Mouse (Mus musculus) kidney, embryonic 16.5 days (tissue): ENCODE data around the gene Gpr84. TPM values are rescaled to one million over a fixed set of nuclear protein-coding genes. Genes with fewer than 3 reads are reported as not detected.

Source experiments
- ATAC-seq: fragments of 200-750 bp; cut with Nextera tagmentation; 2 replicates; pipeline ENCODE4 v1.8.0; 2017; ENCODE audit warnings: moderate TSS enrichment; ENCODE audit not compliant: low FRiP score, low TSS enrichment
- H3K27ac ChIP-seq: fragments of 300-500 bp; sonication (generic); 2 replicates; pipeline ENCODE4 v1.5.1; 2014; ENCODE audit warnings: low read length
- H3K27me3 ChIP-seq: fragments of 300-500 bp; sonication (generic); 2 replicates; pipeline ENCODE4 v1.6.1; 2014; ENCODE audit warnings: low read length, control low read depth, mixed read lengths; ENCODE audit not compliant: insufficient read depth
- H3K36me3 ChIP-seq: fragments of 300-500 bp; sonication (generic); 2 replicates; pipeline ENCODE4 v1.6.1; 2014; ENCODE audit warnings: low read length, control low read depth, mixed read lengths; ENCODE audit not compliant: insufficient read depth
- H3K4me1 ChIP-seq: fragments of 300-500 bp; sonication (generic); 2 replicates; pipeline ENCODE4 v1.6.1; 2014; ENCODE audit warnings: low read length, control low read depth, mixed read lengths; ENCODE audit not compliant: insufficient read depth
- H3K4me2 ChIP-seq: fragments of 300-500 bp; sonication (generic); replicated peaks from 2 replicates; pipeline ENCODE4 v1.6.1; 2014; ENCODE audit warnings: low read depth, low read length
- H3K4me3 ChIP-seq: fragments of 300-500 bp; sonication (generic); 2 replicates; pipeline ENCODE4 v1.5.1; 2014; ENCODE audit warnings: mild to moderate bottlenecking, low read length
- H3K9ac ChIP-seq: fragments of 300-500 bp; sonication (generic); replicated peaks from 2 replicates; pipeline ENCODE4 v1.6.1; 2014; ENCODE audit warnings: low read length
- H3K9me3 ChIP-seq: fragments of 300-500 bp; sonication (generic); 2 replicates; pipeline ENCODE4 v1.6.1; 2016; ENCODE audit warnings: low read length, control low read depth
- WGBS: fragments of 180-500 bp; shearing (Covaris S2); extraction: QIAGEN DNeasy Blood & Tissue Kit; methylation state at CpG from one replicate; pipeline ENCODE4 v1.1.7; 2014; 5-methylcytosine and 5-hydroxymethylcytosine counted together
- polyA plus RNA-seq: library from polyadenylated mRNA; unstranded; fragments of >200 nt; fragmentation: Nextera tagmentation; extraction: Ambion mirVana; gene quantifications from 2 replicates; pipeline ENCODE4 v1.2.1, GENCODE M21; 2015

Gpr84 gene
- polyA plus RNA-seq, 1 experiment from 2014 or later = 0.30 TPM

GRCm38 (mm10) chr15:103301547-103302340 lies 8.7 kb downstream of the Gpr84 start:
- ATAC-seq = no peak
- Histone ChIP-seq H3K4me3 (no peak overlapping the region), H3K27me3 (no peaks in the 10 kb centered on the region), H3K9me3 (no peaks in the 10 kb centered on the region), H3K27ac (peak overlapping the region; percentile 99), H3K4me1 (peaks cover 90% of the 10 kb centered on the region), H3K9ac (peak overlapping the region; percentile 39), H3K36me3 (peaks cover 5% of the 10 kb centered on the region; the same call in 1 of the 2 replicates), H3K4me2 (no peak overlapping the region; the same call in 1 of the 2 replicates)
- 23% methylated on average over 5 of the region's 5 CpGs for WGBS

- Histone ChIP-seq H3K4me1 (peaks cover 90% of the 10 kb centered on the region), H3K9me3 (no peaks in the 10 kb centered on the region), H3K4me3 (no peak overlapping the region), H3K27me3 (no peaks in the 10 kb centered on the region), H3K9ac (peak overlapping the region; percentile 33; the same call in 1 of the 2 replicates), H3K27ac (peak overlapping the region; percentile 89), H3K36me3 (peaks cover 6% of the 10 kb centered on the region; the same call in 1 of the 2 replicates), H3K4me2 (peak overlapping the region; percentile 42; the same call in 1 of the 2 replicates)
- no peak for ATAC-seq
- 21% methylated on average over 2 of the region's 2 CpGs for WGBS
Observed at GRCm38 (mm10) chr15:103301046-103301445, 9.4 kb downstream of the Gpr84 start.

GRCm38 (mm10) chr15:103300560-103300959 lies 9.9 kb downstream of the Gpr84 start:
- H3K27ac ChIP-seq = peak overlapping the region; percentile 89
- no peaks in the 10 kb centered on the region for H3K27me3 ChIP-seq
- H3K4me2 ChIP-seq = peak overlapping the region; percentile 42
- H3K9ac ChIP-seq = peak overlapping the region; percentile 33
- H3K4me3 ChIP-seq = peak overlapping the region; percentile 3; the same call in 1 of the 2 replicates
- H3K9me3 ChIP-seq = no peaks in the 10 kb centered on the region
- 13% methylated on average over 2 of the region's 2 CpGs for WGBS
- ATAC-seq = no peak
- peaks cover 90% of the 10 kb centered on the region for H3K4me1 ChIP-seq
- peaks cover 6% of the 10 kb centered on the region; the same call in 1 of the 2 replicates for H3K36me3 ChIP-seq

GRCm38 (mm10) chr15:103300067-103300471 lies 10.3 kb downstream of the Gpr84 start:
- peak overlapping the region; percentile 3 for H3K4me3 ChIP-seq
- WGBS = 8% methylated on average over 18 of the region's 18 CpGs
- peaks cover 6% of the 10 kb centered on the region; the same call in 1 of the 2 replicates for H3K36me3 ChIP-seq
- H3K9me3 ChIP-seq = no peaks in the 10 kb centered on the region
- H3K27ac ChIP-seq = peak overlapping the region; percentile 89
- H3K4me2 ChIP-seq = peak overlapping the region; percentile 42
- H3K9ac ChIP-seq = peak overlapping the region; percentile 33; the same call in 1 of the 2 replicates
- peaks cover 93% of the 10 kb centered on the region for H3K4me1 ChIP-seq
- peak; percentile 28 for ATAC-seq
- H3K27me3 ChIP-seq = no peaks in the 10 kb centered on the region

GRCm38 (mm10) chr15:103299644-103300043 lies 10.8 kb downstream of the Gpr84 start:
- Histone ChIP-seq H3K36me3 (peaks cover 6% of the 10 kb centered on the region; the same call in 1 of the 2 replicates), H3K27ac (peak overlapping the region; percentile 89), H3K4me1 (peaks cover 93% of the 10 kb centered on the region), H3K9me3 (no peaks in the 10 kb centered on the region), H3K4me3 (peak overlapping the region; percentile 3; the same call in 1 of the 2 replicates), H3K4me2 (peak overlapping the region; percentile 42), H3K27me3 (no peaks in the 10 kb centered on the region), H3K9ac (peak overlapping the region; percentile 33; the same call in 1 of the 2 replicates)
- no peak for ATAC-seq
- 20% methylated on average over 8 of the region's 8 CpGs for WGBS

- peaks cover 89% of the 10 kb centered on the region for H3K4me1 ChIP-seq
- no peaks in the 10 kb centered on the region for H3K27me3 ChIP-seq
- H3K27ac ChIP-seq = peak overlapping the region; percentile 89
- H3K4me3 ChIP-seq = no peak overlapping the region
- ATAC-seq = no peak
- H3K9ac ChIP-seq = peak overlapping the region; percentile 25
- no peaks in the 10 kb centered on the region for H3K9me3 ChIP-seq
- peaks cover 6% of the 10 kb centered on the region; the same call in 1 of the 2 replicates for H3K36me3 ChIP-seq
- no peak overlapping the region; the same call in 1 of the 2 replicates for H3K4me2 ChIP-seq
- 54% methylated on average over 5 of the region's 5 CpGs for WGBS
Observed at GRCm38 (mm10) chr15:103298861-103299616, 11.4 kb downstream of the Gpr84 start.

- H3K9ac ChIP-seq = peak overlapping the region; percentile 33; the same call in 1 of the 2 replicates
- no peaks in the 10 kb centered on the region for H3K27me3 ChIP-seq
- H3K4me3 ChIP-seq = no peak overlapping the region
- H3K4me2 ChIP-seq = peak overlapping the region; percentile 16; the same call in 1 of the 2 replicates
- peaks cover 79% of the 10 kb centered on the region for H3K4me1 ChIP-seq
- H3K36me3 ChIP-seq = peaks cover 16% of the 10 kb centered on the region; the same call in 1 of the 2 replicates
- WGBS = 55% methylated on average over 3 of the region's 3 CpGs
- no peak for ATAC-seq
- H3K27ac ChIP-seq = peak overlapping the region; percentile 89
- H3K9me3 ChIP-seq = no peaks in the 10 kb centered on the region
Observed at GRCm38 (mm10) chr15:103298026-103298425, 12.4 kb downstream of the Gpr84 start.

- peaks cover 23% of the 10 kb centered on the region for H3K36me3 ChIP-seq
- H3K4me2 ChIP-seq = no peak overlapping the region
- no peak overlapping the region for H3K4me3 ChIP-seq
- ATAC-seq = no peak
- peaks cover 72% of the 10 kb centered on the region for H3K4me1 ChIP-seq
- H3K27ac ChIP-seq = peak overlapping the region; percentile 89
- 34% methylated on average over 6 of the region's 6 CpGs for WGBS
- H3K27me3 ChIP-seq = no peaks in the 10 kb centered on the region
- H3K9me3 ChIP-seq = no peaks in the 10 kb centered on the region
- no peak overlapping the region for H3K9ac ChIP-seq
Observed at GRCm38 (mm10) chr15:103297313-103297712, 13.1 kb downstream of the Gpr84 start.

- Histone ChIP-seq H3K4me1 (peaks cover 63% of the 10 kb centered on the region), H3K36me3 (peaks cover 36% of the 10 kb centered on the region)
- WGBS = 17% methylated on average over 5 of the region's 5 CpGs
Observed at GRCm38 (mm10) chr15:103295851-103296250, 14.6 kb downstream of the Gpr84 start.

More at GRCm38 (mm10) chr15:103295851-103296250, 14.6 kb downstream of the Gpr84 start:
- no peaks in the 10 kb centered on the region for H3K9me3 ChIP-seq
- H3K4me3 ChIP-seq = no peak overlapping the region
- no peak overlapping the region for H3K4me2 ChIP-seq
- 0 out of 2 replicates have a peak overlapping the region, but pooled peaks have one; percentile 0 for H3K9ac ChIP-seq
- peak; percentile 13; the same call in 1 of the 2 replicates for ATAC-seq
- peak overlapping the region; percentile 69 for H3K27ac ChIP-seq
- no peaks in the 10 kb centered on the region for H3K27me3 ChIP-seq
